Mouse (Mus musculus) hindbrain, embryonic 14.5 days (tissue): ENCODE results near the gene Irf6. TPM values are rescaled to one million over a fixed set of nuclear protein-coding genes. Genes with fewer than 3 reads are reported as not detected.

Experiments used
- ATAC-seq: fragments of 200-750 bp; cut with Nextera tagmentation; 2 replicates; pipeline ENCODE4 v1.8.0; 2017; ENCODE audit warnings: moderate number of reproducible peaks, mild to moderate bottlenecking, moderate TSS enrichment, moderate library complexity; ENCODE audit not compliant: low FRiP score
- DNase-seq: peaks from one replicate; pipeline ENCODE4 v3.0.0-alpha.2; 2015; ENCODE audit warnings: low spot score
- H3K27ac ChIP-seq: fragments of 300-500 bp; sonication (generic); 2 replicates; pipeline ENCODE4 v1.5.1; 2014; ENCODE audit warnings: mild to moderate bottlenecking, moderate library complexity
- H3K27me3 ChIP-seq: fragments of 300-500 bp; sonication (generic); 2 replicates; pipeline ENCODE4 v1.6.1; 2014; ENCODE audit warnings: mild to moderate bottlenecking, low read length, mixed read lengths; ENCODE audit not compliant: control insufficient read depth, insufficient read depth
- H3K36me3 ChIP-seq: fragments of 300-500 bp; sonication (generic); replicated peaks from 2 replicates; pipeline ENCODE4 v1.6.1; 2014; ENCODE audit not compliant: control insufficient read depth, insufficient read depth
- H3K4me1 ChIP-seq: fragments of 300-500 bp; sonication (generic); replicated peaks from 2 replicates; pipeline ENCODE4 v1.6.1; 2014; ENCODE audit warnings: antibody characterized with exemption, low read length, mixed read lengths; ENCODE audit not compliant: control insufficient read depth, insufficient read depth
- H3K4me2 ChIP-seq: fragments of 300-500 bp; sonication (generic); replicated peaks from 2 replicates; pipeline ENCODE4 v1.6.1; 2014; ENCODE audit warnings: mild to moderate bottlenecking, moderate library complexity
- H3K4me3 ChIP-seq: fragments of 300-500 bp; sonication (generic); replicated peaks from 2 replicates; pipeline ENCODE4 v1.5.1; 2014; ENCODE audit warnings: mild to moderate bottlenecking, low read length
- H3K9ac ChIP-seq: fragments of 300-500 bp; sonication (generic); 2 replicates; pipeline ENCODE4 v1.6.1; 2014
- H3K9me3 ChIP-seq: fragments of 300-500 bp; sonication (generic); 2 replicates; pipeline ENCODE4 v1.6.1; 2016; ENCODE audit warnings: low read length; ENCODE audit not compliant: control insufficient read depth
- WGBS: fragments of 180-500 bp; shearing (Covaris S2); extraction: QIAGEN DNeasy Blood & Tissue Kit; methylation state at CpG from one replicate; pipeline ENCODE4 v1.1.7; 2014; 5-methylcytosine and 5-hydroxymethylcytosine counted together
- polyA plus RNA-seq: library from polyadenylated mRNA; unstranded; fragments of >200 nt; fragmentation: Nextera tagmentation; extraction: Ambion mirVana; gene quantifications from 2 replicates; pipeline ENCODE4 v1.2.1, GENCODE M21; 2014

Irf6 gene
- polyA plus RNA-seq, 1 experiment from 2014 or later, result 1.0 TPM

- Histone ChIP-seq H3K27me3 (no peaks in the 10 kb centered on the region), H3K9me3 (no peaks in the 10 kb centered on the region), H3K4me2 (peak overlapping the region; percentile 56), H3K36me3 (peaks cover 21% of the 10 kb centered on the region), H3K4me1 (peaks cover 13% of the 10 kb centered on the region), H3K27ac (peak overlapping the region; percentile 82), H3K9ac (peak overlapping the region; percentile 62), H3K4me3 (peak overlapping the region; percentile 92)
- DNase-seq (no peak), ATAC-seq (no peak; the same call in 1 of the 2 replicates)
- 86% methylated on average over 8 of the region's 8 CpGs for WGBS
Measured at GRCm38 (mm10) chr1:193130839-193131238, 22.1 kb upstream of the Irf6 start.

DNA sequence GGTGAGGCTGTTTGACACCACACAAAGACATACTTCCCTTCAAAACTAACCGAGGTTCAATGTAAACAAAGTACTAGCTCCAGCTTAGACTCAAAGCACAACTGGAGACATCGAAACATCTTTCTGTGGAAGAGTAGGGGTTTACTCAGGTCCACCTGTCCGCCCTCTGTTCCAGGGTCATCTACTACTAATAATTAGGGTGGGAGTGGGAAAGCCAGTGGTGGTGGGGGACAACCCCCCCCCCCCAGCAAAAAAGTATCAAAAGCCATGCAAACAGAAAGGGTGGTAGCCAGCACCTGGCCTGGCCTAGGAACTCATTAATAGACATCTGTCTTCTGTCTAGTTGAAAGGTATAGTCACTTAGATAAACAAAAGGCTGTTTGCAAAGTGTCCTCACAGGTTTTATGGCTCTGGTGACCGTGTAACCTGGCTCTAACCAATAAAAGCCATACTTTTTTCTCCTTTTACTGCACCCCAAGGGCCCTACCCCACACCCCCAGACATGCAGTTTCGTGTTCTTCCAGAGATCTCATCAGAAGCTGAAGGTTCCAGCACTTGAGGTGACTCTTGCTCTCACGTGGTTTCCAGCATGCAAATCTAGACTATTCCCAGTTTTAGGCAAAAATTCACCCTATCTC lies 21.5 kb upstream of the Irf6 start:
- Histone ChIP-seq H3K36me3 (peaks cover 18% of the 10 kb centered on the region), H3K4me3 (no peak overlapping the region), H3K27ac (no peak overlapping the region), H3K4me2 (no peak overlapping the region), H3K27me3 (no peaks in the 10 kb centered on the region), H3K9ac (no peak overlapping the region), H3K4me1 (peaks cover 13% of the 10 kb centered on the region), H3K9me3 (no peaks in the 10 kb centered on the region)
- DNase-seq (no peak), ATAC-seq (no peak)
- WGBS, result 89% methylated on average over 6 of the region's 6 CpGs

DNA sequence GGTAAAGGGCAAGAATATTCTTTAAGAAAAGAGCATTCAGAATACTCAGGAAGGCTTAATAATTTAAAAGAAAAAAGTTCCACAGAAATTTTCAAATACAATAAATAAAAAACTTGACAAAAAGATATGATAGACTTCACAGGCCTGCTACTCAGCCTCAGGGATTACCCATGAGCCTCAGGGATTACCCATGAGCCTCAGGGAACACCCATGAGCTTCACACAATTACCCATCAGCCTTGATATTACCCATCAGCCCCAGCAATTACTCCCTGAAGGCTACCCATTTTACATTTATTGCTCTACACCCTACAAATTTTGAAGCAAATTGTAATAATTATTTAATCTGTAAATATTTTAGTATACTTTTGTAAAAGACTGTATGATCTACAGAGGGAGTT lies 20.5 kb upstream of the Irf6 start:
- H3K4me1 ChIP-seq, result peaks cover 13% of the 10 kb centered on the region
- ATAC-seq, result no peak

DNA sequence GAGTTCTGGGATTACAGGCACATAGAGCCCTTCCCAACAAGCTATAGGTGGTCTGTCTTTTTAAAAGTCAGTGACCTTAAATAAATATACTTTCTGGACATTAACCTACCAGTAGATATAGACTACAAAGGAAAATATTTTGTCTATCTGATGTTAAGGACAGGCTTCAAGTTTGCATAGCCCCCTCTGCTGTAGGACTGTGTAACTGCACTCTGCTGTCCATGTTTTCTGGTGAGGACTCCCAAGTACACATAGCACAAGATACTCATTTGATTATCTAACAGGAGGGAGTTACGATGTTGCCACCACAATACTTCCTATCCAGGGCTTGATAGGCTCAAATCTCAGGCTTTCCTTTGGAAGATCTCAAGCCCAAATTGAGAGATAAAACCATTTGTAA lies 19.2 kb upstream of the Irf6 start:
- Histone ChIP-seq H3K9ac (no peak overlapping the region), H3K9me3 (no peaks in the 10 kb centered on the region), H3K4me1 (peaks cover 12% of the 10 kb centered on the region), H3K36me3 (no peaks in the 10 kb centered on the region), H3K27me3 (no peaks in the 10 kb centered on the region), H3K27ac (no peak overlapping the region), H3K4me3 (no peak overlapping the region), H3K4me2 (no peak overlapping the region)
- no peak for ATAC-seq
- no peak for DNase-seq
- whole genome bisulfite sequencing, result 92% methylated on average over 1 of the region's 1 CpGs

More for the DNA sequence above, 20.5 kb upstream of the Irf6 start:
- peaks cover 8% of the 10 kb centered on the region for H3K36me3 ChIP-seq
- H3K27ac ChIP-seq, result no peak overlapping the region
- no peaks in the 10 kb centered on the region for H3K27me3 ChIP-seq
- no peak overlapping the region for H3K4me2 ChIP-seq
- no peak overlapping the region for H3K9ac ChIP-seq
- no peaks in the 10 kb centered on the region for H3K9me3 ChIP-seq
- DNase-seq, result no peak
- no peak overlapping the region for H3K4me3 ChIP-seq

GRCm38 (mm10) chr1:193138087-193138486 lies 14.8 kb upstream of the Irf6 start:
- H3K4me1 ChIP-seq, result no peaks in the 10 kb centered on the region
- H3K27me3 ChIP-seq, result no peaks in the 10 kb centered on the region
- no peak overlapping the region for H3K9ac ChIP-seq
- H3K4me3 ChIP-seq, result no peak overlapping the region
- no peak overlapping the region for H3K27ac ChIP-seq
- no peak for DNase-seq
- no peaks in the 10 kb centered on the region for H3K9me3 ChIP-seq
- H3K4me2 ChIP-seq, result no peak overlapping the region
- H3K36me3 ChIP-seq, result no peaks in the 10 kb centered on the region
- 48% methylated on average over 7 of the region's 7 CpGs for WGBS
- ATAC-seq, result no peak

- H3K36me3 ChIP-seq, result no peaks in the 10 kb centered on the region
- DNase-seq, result no peak
- H3K4me3 ChIP-seq, result no peak overlapping the region
- WGBS, result 72% methylated on average over 3 of the region's 3 CpGs
- no peaks in the 10 kb centered on the region for H3K4me1 ChIP-seq
- no peaks in the 10 kb centered on the region for H3K9me3 ChIP-seq
- ATAC-seq, result no peak
- no peak overlapping the region for H3K27ac ChIP-seq
- no peak overlapping the region for H3K9ac ChIP-seq
- H3K4me2 ChIP-seq, result no peak overlapping the region
- H3K27me3 ChIP-seq, result no peaks in the 10 kb centered on the region
Measured at GRCm38 (mm10) chr1:193138669-193139068, 14.2 kb upstream of the Irf6 start.

DNA sequence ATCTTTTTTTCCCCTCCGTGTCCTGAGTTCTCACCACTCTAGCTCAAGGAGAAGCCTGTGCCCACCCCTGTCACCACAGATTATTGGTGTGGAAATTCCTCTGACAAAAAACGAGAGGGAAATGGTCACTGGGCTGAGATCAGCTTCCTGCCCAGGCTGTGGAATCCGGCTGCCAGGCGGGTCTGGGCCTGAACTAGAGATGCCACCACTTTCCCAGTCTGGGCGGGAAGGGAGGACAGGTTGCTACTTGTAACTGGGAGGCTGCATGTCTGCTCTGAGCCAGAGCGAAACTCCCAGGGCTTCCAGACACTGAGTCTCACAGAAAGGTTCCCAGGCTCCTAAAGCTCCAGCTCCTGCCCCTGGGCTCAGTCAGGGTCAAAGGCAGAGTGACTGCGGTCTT lies 11.8 kb upstream of the Irf6 start:
- Histone ChIP-seq H3K4me3 (no peak overlapping the region), H3K4me2 (no peak overlapping the region), H3K4me1 (no peaks in the 10 kb centered on the region), H3K36me3 (no peaks in the 10 kb centered on the region), H3K9me3 (no peaks in the 10 kb centered on the region), H3K9ac (no peak overlapping the region), H3K27me3 (no peaks in the 10 kb centered on the region), H3K27ac (no peak overlapping the region)
- 78% methylated on average over 7 of the region's 7 CpGs for WGBS
- ATAC-seq (no peak), DNase-seq (no peak)

GRCm38 (mm10) chr1:193142517-193143062 lies 10.3 kb upstream of the Irf6 start:
- H3K27ac ChIP-seq, result no peak overlapping the region
- no peaks in the 10 kb centered on the region for H3K9me3 ChIP-seq
- H3K9ac ChIP-seq, result no peak overlapping the region
- no peak overlapping the region for H3K4me3 ChIP-seq
- ATAC-seq (no peak), DNase-seq (no peak)
- H3K27me3 ChIP-seq, result no peaks in the 10 kb centered on the region
- no peaks in the 10 kb centered on the region for H3K4me1 ChIP-seq
- WGBS, result 87% methylated on average over 8 of the region's 8 CpGs
- H3K4me2 ChIP-seq, result no peak overlapping the region
- H3K36me3 ChIP-seq, result no peaks in the 10 kb centered on the region

DNA sequence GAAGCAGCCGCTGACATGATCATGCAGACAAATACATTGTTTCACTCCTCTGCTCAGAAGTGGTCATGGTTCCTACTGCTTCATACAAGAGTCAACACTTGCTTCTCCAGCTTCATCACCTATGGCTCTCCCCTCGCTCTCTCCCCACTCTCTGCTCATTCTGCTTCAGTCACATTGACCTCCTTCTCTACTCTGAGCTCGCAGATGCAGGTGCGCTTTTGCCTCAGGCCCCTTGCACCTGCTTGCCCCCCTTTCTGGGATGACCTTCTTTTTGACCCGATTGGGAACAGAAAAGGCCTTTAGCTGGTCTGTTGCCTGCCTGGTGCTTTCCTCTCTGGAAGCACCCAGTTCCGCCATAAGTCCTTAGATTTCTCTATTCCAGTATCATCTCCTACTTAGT lies 8.4 kb upstream of the Irf6 start:
- Histone ChIP-seq H3K4me3 (no peak overlapping the region), H3K4me2 (no peak overlapping the region), H3K27me3 (no peaks in the 10 kb centered on the region), H3K4me1 (no peaks in the 10 kb centered on the region), H3K36me3 (no peaks in the 10 kb centered on the region), H3K9me3 (no peaks in the 10 kb centered on the region), H3K9ac (no peak overlapping the region), H3K27ac (no peak overlapping the region)
- WGBS, result 86% methylated on average over 6 of the region's 6 CpGs
- ATAC-seq (no peak), DNase-seq (no peak)

- 75% methylated on average over 4 of the region's 4 CpGs for WGBS
- no peaks in the 10 kb centered on the region for H3K36me3 ChIP-seq
- H3K9me3 ChIP-seq, result no peaks in the 10 kb centered on the region
- no peak overlapping the region for H3K4me3 ChIP-seq
- ATAC-seq (no peak), DNase-seq (no peak)
- H3K9ac ChIP-seq, result no peak overlapping the region
- H3K4me1 ChIP-seq, result no peaks in the 10 kb centered on the region
- no peak overlapping the region for H3K27ac ChIP-seq
- H3K27me3 ChIP-seq, result no peaks in the 10 kb centered on the region
- no peak overlapping the region for H3K4me2 ChIP-seq
Measured at GRCm38 (mm10) chr1:193145101-193145500, 7.8 kb upstream of the Irf6 start.
